Mouse (Mus musculus): ENCODE measurements around the gene Mapkbp1. TPM values are rescaled to one million over a fixed set of nuclear protein-coding genes. Genes with fewer than 3 reads are reported as not detected.

Gene Mapkbp1
- 10 to 100 TPM; 55.3 to 57.7 TPM for total RNA-seq (2021)
- long read RNA-seq, experiment 1, partial matches to known transcripts: 2 of 5 reads
- long read RNA-seq, experiment 1, other reads (novel, unspliced or antisense): 3 of 5 reads
- long read RNA-seq, experiment 2, partial matches to known transcripts: 7 of 12 reads
- long read RNA-seq, experiment 2, other reads (novel, unspliced or antisense): 5 of 12 reads

- DNase-seq (ENCODE audit: low spot score in 2 of 2): no peak
These were observed at the start of gene Mapkbp1 for GRCm38 (mm10) chr2:119972537-119972879. Gene Mapkbp1 (plus strand): TSS chr2:119972699.

DNA sequence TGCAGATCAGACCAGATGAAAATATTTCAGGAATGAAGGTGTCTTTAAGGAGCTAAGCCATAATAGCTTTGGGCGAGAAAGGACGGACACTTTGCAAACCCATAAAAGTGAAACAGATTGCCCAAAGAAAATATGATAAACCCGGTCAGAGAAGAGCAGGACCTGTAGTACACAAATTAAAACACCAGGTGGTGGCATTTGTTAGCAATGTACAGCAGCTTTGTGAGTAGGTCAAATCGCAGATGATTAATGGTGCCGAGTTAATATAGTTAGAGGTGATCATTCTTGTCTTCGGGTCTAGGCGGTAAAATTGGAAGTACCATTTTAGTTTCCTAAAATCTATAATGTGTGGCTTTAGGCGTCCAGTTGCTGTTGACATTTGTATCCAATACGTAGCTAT, 1.9 kb upstream of the Mapkbp1 start:
- peak in 1 of 2 experiments; percentile 40 for DNase-seq (ENCODE audit: low spot score in 2 of 2)

DNA sequence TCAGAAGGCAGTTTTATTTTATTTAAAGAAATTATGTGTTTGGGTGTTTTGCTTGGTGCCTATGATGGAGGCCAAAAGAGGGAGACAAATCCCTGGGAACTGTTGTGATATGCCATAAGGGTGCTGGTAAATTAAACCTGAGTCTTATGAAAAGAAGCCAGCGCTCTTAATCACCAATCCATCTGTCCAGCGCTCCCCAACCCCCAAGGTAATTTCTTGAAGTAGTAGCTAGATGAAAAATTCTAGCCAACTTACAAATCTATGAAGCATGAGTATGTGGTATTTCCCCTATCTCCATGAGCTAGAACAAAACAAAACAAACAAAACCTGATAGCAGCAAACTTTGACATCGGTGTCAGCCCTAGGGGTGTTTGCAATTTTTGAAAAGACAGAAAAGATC, 1.2 kb upstream of the Mapkbp1 start:
- DNase-seq (ENCODE audit: low spot score in 2 of 2): no peak

- DNase-seq (ENCODE audit: low spot score in 2 of 2): peak; percentile 91 to 96
These were observed 512 bp upstream of the Mapkbp1 start for GRCm38 (mm10) chr2:119971837-119972536.

DNA sequence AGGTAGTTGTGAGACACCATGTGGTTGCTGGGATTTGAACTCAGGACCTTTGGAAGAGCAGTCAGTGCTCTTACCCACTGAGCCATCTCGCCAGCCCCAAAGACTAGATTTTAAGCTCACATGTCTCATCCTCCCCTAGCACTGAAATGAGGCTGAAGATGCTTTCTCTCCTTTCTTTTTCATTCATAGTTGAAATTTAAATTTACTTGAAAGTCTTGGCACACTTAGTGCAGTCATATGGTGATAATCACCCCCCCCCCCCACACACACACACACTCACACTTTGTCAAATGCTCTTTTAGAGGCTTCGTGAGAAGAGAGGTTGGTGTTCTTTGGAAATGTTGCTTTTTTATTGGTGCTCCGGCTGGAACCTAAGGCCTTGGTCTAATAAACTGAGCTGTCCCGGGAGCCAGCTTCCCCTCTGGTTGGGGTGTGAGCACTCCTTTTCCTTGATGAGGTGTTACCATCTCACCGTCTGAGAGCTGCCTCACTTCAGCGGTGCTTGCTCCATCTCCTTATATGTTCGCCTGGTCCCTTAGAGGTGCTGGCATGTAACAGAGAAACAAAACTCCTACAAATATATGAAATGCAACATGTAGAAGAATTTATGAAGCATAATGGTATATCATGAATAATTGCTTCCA, 8.0 kb downstream of the Mapkbp1 start:
- no peak for DNase-seq (ENCODE audit: low spot score in 2 of 2)

GRCm38 (mm10) chr2:119981631-119982030, 9.1 kb downstream of the Mapkbp1 start:
- no peak for DNase-seq (ENCODE audit: low spot score in 2 of 2)

DNA sequence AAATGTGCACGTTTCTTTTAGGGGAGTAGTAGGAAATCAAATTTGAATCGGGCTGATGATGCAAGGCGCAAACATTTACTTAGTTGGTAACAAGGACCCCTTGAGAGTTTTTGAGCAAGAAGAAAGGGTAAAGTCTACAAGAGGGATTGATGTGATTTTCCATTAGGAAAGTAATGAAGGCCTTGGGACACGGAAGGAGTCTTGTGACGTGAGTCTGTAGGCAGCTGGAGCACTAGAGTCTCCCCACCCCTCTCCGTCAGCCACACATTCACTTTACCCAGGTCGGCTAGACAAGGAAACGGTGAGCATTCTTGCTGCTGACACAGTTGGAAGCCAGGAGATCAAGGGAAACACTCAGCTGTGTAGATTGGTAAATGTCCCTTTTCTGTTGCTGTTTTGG, 13.4 kb downstream of the Mapkbp1 start:
- no peak for DNase-seq (ENCODE audit: low spot score in 2 of 2)

- no peak for DNase-seq (ENCODE audit: low spot score in 2 of 2)
These were observed 13.9 kb downstream of the Mapkbp1 start for GRCm38 (mm10) chr2:119986369-119986768.

- no peak for DNase-seq (ENCODE audit: low spot score in 2 of 2)
These were observed 14.9 kb downstream of the Mapkbp1 start for GRCm38 (mm10) chr2:119987441-119987840.

- DNase-seq (ENCODE audit: low spot score in 2 of 2): no peak
These were observed 16.5 kb downstream of the Mapkbp1 start for GRCm38 (mm10) chr2:119988952-119989351.

DNA sequence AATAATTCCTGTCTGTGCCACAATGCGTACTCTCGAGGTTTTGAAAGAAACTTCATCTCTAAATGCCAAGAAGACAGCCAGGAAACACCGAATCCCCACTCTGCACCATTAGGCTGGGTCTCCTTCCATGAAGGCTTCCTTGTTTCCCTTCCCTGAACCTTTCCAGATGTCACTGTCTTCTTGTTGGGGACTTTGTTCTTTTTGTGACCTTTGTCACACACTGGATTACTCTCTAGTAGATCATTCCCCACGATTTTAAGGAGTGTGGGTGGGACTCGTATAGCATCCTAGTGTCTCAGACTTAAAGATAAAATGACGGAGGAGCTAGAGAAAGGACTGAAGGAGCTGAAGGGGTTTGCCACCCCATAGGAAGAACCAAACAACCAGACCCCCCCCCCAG, 18.4 kb downstream of the Mapkbp1 start:
- no peak for DNase-seq (ENCODE audit: low spot score in 2 of 2)

DNA sequence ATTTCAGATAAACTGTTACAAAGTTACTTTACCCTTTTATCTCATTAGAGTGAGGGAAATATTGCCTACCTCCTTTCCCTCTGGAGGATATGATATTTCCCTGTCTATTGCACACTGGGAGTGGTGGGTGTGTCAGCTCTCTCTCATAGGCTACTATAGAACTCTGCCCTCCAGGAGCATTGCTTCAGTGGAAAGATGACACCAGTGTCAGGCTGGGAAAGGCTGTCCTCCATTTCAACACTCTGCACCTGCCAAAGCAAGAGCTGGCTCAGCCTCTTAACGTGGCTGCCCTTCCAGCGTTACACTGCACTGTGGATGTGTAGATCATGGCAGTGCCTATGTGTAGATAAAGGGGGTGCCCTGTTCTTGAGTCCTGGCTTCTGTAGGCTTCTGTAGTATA, 19.9 kb downstream of the Mapkbp1 start:
- DNase-seq (ENCODE audit: low spot score in 2 of 2): no peak

- DNase-seq (ENCODE audit: low spot score in 2 of 2): no peak
These were observed 21.0 kb downstream of the Mapkbp1 start for GRCm38 (mm10) chr2:119993515-119993914.

DNA sequence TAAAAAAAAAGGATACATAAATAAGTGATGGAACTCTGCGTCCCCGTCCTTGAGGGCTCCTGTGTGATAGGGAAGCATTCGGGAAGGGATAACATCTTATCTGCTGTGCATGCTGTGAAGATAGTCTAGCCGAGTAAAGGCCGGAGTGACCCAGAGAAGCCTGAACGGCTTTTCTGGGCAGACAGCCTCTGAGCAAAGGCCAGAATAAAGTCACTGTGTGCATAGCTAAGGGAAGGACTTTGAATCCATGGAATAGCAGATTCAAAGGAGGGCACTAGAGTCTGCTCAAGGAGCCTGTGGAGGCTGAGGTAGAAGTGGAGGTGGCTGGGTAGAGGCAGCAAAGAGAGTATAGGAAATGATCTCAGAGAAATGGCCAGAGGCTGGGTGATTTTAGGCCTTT, 22.3 kb downstream of the Mapkbp1 start:
- DNase-seq (ENCODE audit: low spot score in 2 of 2): no peak

DNA sequence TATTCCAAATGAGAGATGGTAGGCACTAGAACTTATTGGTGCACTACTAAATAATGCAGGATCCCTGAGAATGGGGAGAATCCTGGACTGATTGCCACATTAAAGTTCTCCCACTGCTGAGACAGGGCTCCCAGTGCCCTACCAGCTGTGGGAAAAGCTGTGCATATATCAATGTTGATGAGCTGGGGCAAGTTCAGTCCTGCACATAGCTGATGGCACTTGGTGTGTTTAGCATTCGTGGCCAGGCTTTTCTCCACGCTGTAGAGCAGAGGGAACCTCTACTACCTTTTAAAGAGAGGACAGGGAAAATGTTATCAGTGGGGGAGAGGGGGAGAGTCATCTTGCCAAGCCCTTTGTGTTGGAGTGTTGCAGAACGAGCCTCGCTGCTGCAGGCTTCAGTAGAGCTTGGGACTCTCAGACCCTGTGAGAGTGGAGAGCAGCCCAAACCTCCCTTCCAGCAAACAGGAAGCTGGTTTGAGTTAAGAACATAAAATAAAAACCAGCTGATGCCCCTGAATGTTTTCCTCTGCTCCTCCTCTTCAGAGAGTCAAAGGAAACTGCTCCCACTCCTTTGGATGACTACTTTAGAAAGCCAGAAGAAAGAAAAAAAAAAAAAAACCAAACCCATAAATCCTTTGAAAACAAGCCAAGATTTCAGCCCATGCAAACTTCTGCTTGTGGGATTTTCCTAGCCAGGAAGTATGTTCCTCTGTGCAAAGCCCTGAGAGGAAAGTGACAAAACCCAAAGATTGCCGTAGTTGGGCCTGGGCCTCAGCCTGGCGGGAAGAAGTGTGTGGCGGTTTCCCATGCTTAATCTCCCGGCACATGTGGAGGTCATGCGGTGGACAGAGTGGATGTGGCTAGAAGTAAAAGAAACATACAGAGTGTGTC, 23.1 kb downstream of the Mapkbp1 start:
- DNase-seq (ENCODE audit: low spot score in 2 of 2): no peak

GRCm38 (mm10) chr2:119997354-119997753, 24.9 kb downstream of the Mapkbp1 start:
- no peak for DNase-seq (ENCODE audit: low spot score in 2 of 2)

DNA sequence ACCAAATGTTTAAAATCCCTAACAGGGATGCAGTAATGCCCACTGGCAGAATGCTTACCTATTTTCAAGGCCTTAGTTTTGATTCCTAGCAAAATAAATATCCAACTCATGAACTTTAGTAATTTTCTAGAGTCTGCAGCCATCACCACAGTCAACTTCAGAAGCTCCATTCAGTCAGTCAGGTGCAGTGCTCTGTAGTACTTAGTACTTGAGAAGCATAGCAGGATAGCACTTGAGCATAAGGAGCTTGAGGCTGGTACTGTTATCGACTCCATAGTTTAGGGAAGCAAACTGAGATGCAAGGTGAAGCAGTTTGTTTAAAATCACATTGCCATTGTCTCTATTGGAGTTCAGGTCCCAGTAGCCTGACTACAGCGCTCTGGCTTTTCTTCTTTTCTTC, 27.2 kb downstream of the Mapkbp1 start:
- no peak for DNase-seq (ENCODE audit: low spot score in 2 of 2)

DNA sequence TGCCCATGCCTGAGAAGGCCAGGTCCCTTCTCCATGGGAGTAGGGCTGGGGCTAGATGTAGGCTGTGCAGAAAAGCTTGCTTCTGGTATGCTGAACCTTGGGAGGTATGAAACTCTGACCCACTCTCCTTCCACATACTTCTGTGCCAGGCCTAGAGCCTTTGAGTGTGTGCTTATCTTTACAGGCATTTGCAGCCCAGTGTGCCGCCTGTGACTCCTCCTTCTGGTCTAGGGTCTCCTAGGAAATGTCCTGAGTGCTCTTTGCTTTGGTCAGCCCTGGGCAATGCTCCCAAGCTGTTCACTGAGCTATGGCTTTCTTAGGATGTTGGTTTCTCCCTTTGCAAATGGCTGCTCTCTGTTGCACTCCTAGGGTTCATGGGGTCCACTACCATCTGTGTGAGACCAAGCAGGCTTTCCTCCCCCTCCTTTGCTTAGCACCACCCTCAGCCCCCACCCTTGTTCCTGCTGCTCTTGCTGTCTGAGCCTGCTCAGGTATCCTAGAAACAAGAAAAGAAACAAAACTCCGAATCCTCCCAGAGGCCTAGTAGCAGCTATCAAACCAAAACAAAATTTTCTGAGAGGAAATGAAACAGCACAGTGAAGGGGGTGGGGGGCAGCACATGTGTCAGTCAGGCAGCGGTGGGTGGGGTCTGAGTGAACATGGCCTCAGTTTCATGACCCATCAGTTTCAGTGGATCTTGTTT, 28.5 kb downstream of the Mapkbp1 start:
- DNase-seq (ENCODE audit: low spot score in 2 of 2): no peak

GRCm38 (mm10) chr2:120001956-120002355, 29.5 kb downstream of the Mapkbp1 start:
- DNase-seq (ENCODE audit: low spot score in 2 of 2): no peak

DNA sequence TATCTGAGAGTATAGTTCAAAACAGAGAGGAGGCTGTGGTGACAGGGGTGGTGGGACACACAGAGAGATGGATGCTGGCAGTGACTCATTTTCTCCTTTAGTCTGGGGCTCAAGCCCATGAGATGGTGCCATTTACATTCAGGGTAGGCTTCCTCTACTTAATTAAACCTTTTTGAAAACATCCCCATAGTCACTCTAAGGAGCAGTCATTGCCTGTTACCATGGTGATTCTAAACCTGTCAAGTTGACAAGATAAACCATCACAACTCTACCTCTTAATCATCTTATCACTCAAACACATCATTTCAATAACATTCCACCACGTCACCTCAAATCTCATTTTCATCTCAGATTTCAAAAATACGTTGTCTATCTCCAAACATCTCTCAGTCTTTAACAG, 31.5 kb downstream of the Mapkbp1 start:
- DNase-seq (ENCODE audit: low spot score in 2 of 2): no peak

GRCm38 (mm10) chr2:120006696-120007095, 34.2 kb downstream of the Mapkbp1 start:
- no peak for DNase-seq (ENCODE audit: low spot score in 2 of 2)

All from layer of hippocampus, postnatal 14 days (tissue).